Mouse (Mus musculus) gastrocnemius, adult 8-10 months (tissue): ENCODE results near the gene Grifin. TPM values are rescaled to one million over a fixed set of nuclear protein-coding genes. Genes with fewer than 3 reads are reported as not detected.

Source experiments
- DNase-seq, 2 experiments: peaks; one replicate each; pipeline ENCODE4 v3.0.0; 2022; ENCODE audit warnings: low spot score in 2 of 2
- total RNA-seq, 4 experiments: library from RNA; stranded (reverse); gene quantifications; 2 replicates each; pipeline ENCODE4 v1.2.4; 2022

The Grifin gene
- total RNA-seq: not detected

- DNase-seq: no peak
Observed at GRCm38 (mm10) chr5:140564896-140565295, at the start of gene Grifin. Grifin (minus strand) TSS chr5:140565071.

- DNase-seq: no peak
Observed at GRCm38 (mm10) chr5:140614141-140614540, 49.3 kb upstream of the Grifin start.

GRCm38 (mm10) chr5:140612191-140612590 lies 47.3 kb upstream of the Grifin start:
- DNase-seq: no peak

GRCm38 (mm10) chr5:140611611-140612185 lies 46.8 kb upstream of the Grifin start:
- DNase-seq: no peak

GRCm38 (mm10) chr5:140611021-140611583 lies 46.2 kb upstream of the Grifin start:
- DNase-seq: peak; percentile 46 to 59

GRCm38 (mm10) chr5:140610273-140611011 lies 45.6 kb upstream of the Grifin start:
- DNase-seq: no peak

- DNase-seq: no peak
Observed at GRCm38 (mm10) chr5:140609511-140610272, 44.8 kb upstream of the Grifin start.

- no peak for DNase-seq
Observed at GRCm38 (mm10) chr5:140608634-140609015, 43.8 kb upstream of the Grifin start.

GRCm38 (mm10) chr5:140607836-140608633 lies 43.2 kb upstream of the Grifin start:
- DNase-seq: no peak

- DNase-seq: peak; percentile 80 to 82
Observed at GRCm38 (mm10) chr5:140607001-140607835, 42.3 kb upstream of the Grifin start, which contains the start of gene Lfng. Lfng (plus strand) TSS chr5:140607320.

GRCm38 (mm10) chr5:140606386-140606785 lies 41.5 kb upstream of the Grifin start:
- no peak for DNase-seq

GRCm38 (mm10) chr5:140605228-140605627 lies 40.4 kb upstream of the Grifin start:
- DNase-seq: no peak

GRCm38 (mm10) chr5:140604386-140604785 lies 39.5 kb upstream of the Grifin start:
- DNase-seq: no peak

GRCm38 (mm10) chr5:140602540-140602939 lies 37.7 kb upstream of the Grifin start:
- DNase-seq: no peak

- no peak for DNase-seq
Observed at GRCm38 (mm10) chr5:140601712-140602111, 36.8 kb upstream of the Grifin start.

GRCm38 (mm10) chr5:140599939-140600338 lies 35.1 kb upstream of the Grifin start:
- DNase-seq: no peak

- DNase-seq: no peak
Observed at GRCm38 (mm10) chr5:140597787-140598186, 32.9 kb upstream of the Grifin start.

- DNase-seq: no peak
Observed at GRCm38 (mm10) chr5:140596927-140597588, 32.2 kb upstream of the Grifin start.

- DNase-seq: no peak
Observed at GRCm38 (mm10) chr5:140596426-140596825, 31.6 kb upstream of the Grifin start.

- DNase-seq: no peak
Observed at GRCm38 (mm10) chr5:140594846-140595245, 30.0 kb upstream of the Grifin start.
